Mouse (Mus musculus) adrenal gland, adult 8-10 months (tissue): ENCODE data around the gene Ppil1. TPM values are rescaled to one million over a fixed set of nuclear protein-coding genes. Genes with fewer than 3 reads are reported as not detected.
"Not testable (repeated sequence)": the region's sequence is repeated elsewhere in the genome, so short reads cannot be mapped to it uniquely, and the experiment has no call there.

ENCODE experiments used
- DNase-seq: peaks from one replicate; pipeline ENCODE4 v3.0.0; 2022
- total RNA-seq, 4 experiments: library from RNA; stranded (reverse); gene quantifications; 2 replicates each; pipeline ENCODE4 v1.2.4; 2022

Ppil1 gene
- total RNA-seq, 4 experiments from 2014 or later = 24.3 to 27.2 (median 25.8) TPM

DNA sequence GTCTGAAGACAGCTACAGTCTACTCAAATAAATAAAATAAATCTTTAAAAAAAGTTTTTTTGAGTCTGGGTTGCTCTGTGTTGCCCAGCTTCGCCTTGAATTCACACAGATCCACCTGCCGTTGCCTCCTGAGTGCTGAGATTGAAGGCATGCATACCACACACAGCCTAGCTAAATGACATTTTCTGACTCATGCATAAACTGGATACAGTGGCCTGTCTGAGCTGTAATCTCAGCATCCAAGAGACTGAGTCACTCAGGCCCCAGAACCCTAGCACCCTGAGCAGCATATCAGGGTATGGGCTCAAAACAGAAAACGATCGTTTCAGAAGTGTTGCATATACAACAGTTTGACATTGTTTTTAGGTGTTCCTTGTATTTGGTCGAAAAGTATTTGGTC is 17.6 kb upstream of the Ppil1 start:
- DNase-seq = no peak

DNA sequence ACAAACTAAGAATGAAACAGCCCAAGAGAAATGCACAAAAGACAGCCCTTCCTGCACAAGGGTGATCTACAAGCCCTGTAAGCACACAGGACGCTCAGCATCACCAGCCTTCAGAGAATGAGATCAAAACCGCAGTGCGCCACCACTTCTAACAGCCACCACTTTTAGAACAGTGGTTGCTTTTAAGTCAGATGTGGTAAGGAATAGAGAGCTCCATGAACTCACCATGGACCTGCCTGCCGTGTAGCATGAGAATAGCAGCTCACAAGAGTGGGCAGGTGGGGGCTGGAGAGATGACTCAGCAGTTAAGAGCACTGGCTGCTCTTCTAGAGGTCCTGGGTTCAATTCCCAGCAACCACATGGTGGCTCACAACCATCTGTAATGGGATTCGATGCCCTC is 16.4 kb upstream of the Ppil1 start:
- no peak for DNase-seq

GRCm38 (mm10) chr17:29273889-29274288 is 9.9 kb upstream of the Ppil1 start:
- DNase-seq = no peak

GRCm38 (mm10) chr17:29273156-29273555 is 9.2 kb upstream of the Ppil1 start:
- DNase-seq = no peak

DNA sequence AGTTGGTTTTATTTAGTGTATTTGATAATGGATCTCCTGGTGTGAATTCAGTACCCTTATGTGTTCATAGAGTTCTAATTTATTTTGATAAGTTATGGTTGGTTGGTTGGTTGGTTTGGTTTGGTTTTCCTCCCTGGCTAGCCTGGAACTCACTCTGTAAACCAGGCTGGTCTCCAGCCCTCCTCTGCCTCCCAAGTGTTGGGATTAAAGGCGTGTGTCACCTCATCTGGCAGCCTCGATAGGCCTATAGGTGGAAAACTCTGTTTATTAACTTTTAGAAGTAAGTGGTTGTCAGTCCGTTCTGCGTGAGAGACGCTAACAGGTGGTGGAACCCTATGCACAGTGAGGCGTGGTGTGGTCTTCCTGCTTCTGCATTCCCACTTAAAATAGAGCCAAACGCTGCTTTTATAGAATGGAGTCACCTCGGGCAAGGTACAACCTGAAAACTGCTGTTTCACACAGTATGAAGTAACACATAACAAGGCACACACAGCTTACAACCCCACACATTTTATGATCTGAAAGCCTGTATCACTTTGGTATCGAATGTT is 6.2 kb upstream of the Ppil1 start:
- no peak for DNase-seq

GRCm38 (mm10) chr17:29269349-29269706 is 5.3 kb upstream of the Ppil1 start:
- DNase-seq = no peak

- DNase-seq = peak; percentile 95
Measured at GRCm38 (mm10) chr17:29268682-29269348, 4.8 kb upstream of the Ppil1 start, which contains the start of gene BC004004. BC004004 (plus strand) TSS chr17:29268788.

- DNase-seq = no peak
Measured at GRCm38 (mm10) chr17:29267931-29268681, 4.1 kb upstream of the Ppil1 start.

- DNase-seq = not testable (repeated sequence)
Measured at GRCm38 (mm10) chr17:29267040-29267439, 3.1 kb upstream of the Ppil1 start.

DNA sequence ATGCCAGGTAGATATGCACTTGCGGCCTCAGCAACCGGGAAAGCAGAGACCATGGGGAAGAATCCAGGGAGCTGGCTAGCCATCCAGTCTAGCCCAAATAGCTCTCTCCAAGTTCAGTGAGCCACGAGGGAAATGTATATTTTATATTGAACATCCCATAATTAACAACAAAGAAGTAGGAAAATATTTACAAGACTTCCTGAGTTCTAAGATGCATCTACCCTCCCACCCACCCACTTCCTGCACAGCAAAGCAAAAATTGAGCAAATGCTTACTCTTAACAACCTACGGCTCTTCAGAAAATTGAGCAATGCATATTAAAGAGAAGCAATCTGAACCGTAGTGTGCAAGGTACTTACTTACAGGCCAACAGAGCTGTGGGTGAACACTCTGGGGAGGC is 774 bp upstream of the Ppil1 start:
- DNase-seq = no peak

- DNase-seq = no peak
Measured at GRCm38 (mm10) chr17:29263417-29263816, 569 bp downstream of the Ppil1 start.

DNA sequence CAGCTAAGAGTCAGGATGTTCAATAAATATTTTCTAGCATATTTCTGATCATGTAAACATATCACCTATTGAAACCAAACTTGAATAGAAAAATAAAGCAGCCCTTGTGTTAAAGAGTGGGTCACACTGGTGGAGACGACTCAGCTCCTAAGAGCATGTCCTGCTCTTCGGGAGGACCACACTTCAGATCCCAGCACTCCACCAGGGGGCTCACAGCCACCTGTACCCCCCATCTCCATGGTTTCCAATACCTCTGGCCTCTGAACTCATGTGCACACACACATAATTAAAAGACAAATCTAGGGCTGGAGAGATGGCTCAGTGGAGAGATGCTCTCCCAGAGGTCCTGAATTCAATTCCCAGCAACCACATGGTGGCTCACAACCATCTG is 1.7 kb downstream of the Ppil1 start:
- no peak for DNase-seq

- DNase-seq = no peak
Measured at GRCm38 (mm10) chr17:29261603-29262258, 2.3 kb downstream of the Ppil1 start.

DNA sequence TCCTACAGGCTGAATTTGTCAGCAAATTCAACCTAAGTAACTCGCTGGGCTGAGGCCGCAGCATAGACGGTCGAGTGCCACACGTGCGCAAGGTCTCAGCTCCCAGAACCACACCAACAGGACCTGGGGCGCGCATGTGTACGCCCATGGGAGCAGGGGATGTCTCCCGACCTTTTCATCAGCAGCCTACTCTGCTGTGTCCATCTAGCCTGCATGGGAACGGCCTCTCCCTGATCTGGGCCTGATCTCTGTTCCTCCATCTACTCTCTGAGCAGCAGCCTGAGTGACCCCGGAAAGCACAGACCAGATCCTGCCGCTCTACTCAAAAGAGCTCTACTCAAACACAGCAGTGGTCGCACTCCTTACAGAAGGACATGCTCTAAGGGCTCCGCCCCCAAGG is 3.5 kb downstream of the Ppil1 start:
- no peak for DNase-seq

GRCm38 (mm10) chr17:29259489-29259888 is 4.5 kb downstream of the Ppil1 start:
- no peak for DNase-seq

GRCm38 (mm10) chr17:29258921-29259320 is 5.1 kb downstream of the Ppil1 start:
- DNase-seq = no peak

DNA sequence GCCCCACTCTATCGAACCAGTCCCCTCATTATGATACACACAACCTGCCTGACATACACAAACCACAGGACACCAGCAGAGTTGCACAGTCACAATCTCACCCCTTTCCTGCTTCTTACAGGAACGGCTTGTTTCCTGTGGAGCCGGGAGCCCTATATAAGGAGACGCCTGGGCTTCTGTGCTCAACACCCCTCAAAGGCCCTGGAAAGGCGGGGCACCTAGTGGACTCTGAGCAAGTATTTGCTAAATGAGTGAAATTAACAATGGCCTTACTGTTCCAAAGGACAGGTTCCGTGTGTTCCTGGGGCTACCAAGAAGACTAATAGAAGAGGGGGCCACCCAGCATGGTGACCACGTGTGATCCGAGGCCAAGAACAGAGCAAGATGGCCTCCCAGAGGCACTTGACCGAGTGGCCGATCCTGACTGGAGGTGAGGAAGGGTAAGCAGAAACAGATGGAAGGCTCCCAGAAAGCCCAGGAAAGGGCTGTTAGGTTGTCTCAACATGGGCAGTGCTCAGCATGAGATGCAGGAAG is 5.9 kb downstream of the Ppil1 start:
- DNase-seq = no peak

DNA sequence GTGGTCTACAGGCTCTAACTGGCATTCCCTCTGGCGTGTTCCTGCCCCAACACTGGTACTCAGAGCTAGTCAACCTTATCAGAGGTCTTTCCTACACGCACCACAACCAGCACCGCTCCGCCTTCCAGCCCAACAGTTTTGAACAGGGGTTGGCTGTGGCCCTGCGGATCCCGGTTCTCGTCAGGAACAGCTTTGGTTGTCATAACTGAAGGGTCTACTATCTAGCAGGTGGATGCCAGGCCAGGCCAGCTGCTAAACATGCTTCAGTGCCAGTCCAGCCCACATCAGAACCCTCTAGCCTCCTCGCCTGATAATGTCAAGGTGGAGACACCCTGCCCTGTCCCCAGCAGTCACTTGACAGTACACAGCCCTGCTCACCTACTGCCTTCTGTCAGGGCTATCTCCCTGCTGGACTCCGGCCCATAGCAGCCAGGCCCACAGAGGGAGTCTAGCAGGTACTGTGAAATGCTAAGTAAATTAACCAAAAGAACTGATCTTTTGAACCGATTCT is 6.9 kb downstream of the Ppil1 start:
- DNase-seq = no peak

- DNase-seq = no peak
Measured at GRCm38 (mm10) chr17:29256507-29256906, 7.5 kb downstream of the Ppil1 start.

GRCm38 (mm10) chr17:29254784-29255183 is 9.2 kb downstream of the Ppil1 start:
- DNase-seq = not testable (repeated sequence)

- DNase-seq = no peak
Measured at GRCm38 (mm10) chr17:29253684-29254083, 10.3 kb downstream of the Ppil1 start.

DNA sequence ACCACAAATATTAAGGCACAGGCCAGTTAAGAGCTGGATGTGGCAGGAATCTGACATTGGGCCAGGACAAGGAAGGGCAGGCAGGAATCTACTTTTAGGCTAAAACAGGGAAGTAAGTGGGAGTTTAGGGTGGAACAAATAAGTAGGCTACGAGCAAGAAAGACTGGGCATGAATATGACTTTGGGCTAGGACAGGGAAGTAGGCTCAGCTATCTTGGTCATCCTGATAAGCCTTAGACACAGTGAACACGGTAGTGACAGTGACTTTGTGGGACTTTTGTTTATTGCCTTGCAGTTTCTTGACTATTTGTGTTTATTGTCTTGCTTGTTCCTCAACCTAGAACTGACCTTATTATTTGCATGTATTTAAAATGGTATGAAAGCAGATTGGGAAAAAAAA is 10.8 kb downstream of the Ppil1 start:
- no peak for DNase-seq
